Mouse (Mus musculus) liver, postnatal 0 days (tissue): ENCODE measurements at regions not wholly inside any gene's neighbourhood (a gene's known extent, or its start where the extent isn't known, plus 50 kb on each side); places are given as distances from the start of the nearest gene placed in this dataset.

Source experiments
- CTCF ChIP-seq: sonication (generic); IDR thresholded peaks from 2 replicates; pipeline ENCODE4 v1.5.1; 2016; ENCODE audit warnings: antibody characterized with exemption, low read depth
- EP300 ChIP-seq: IDR thresholded peaks from 2 replicates; pipeline ENCODE4 v1.6.1; 2016; ENCODE audit warnings: antibody characterized with exemption, low read depth, mild to moderate bottlenecking

GRCm38 (mm10) chr1:35944849-35945248 is 123.4 kb upstream of the Hs6st1 start:
- TF ChIP-seq CTCF (no peak), EP300 (no peak)
